Mouse (Mus musculus) C2C12 (cell line): ENCODE data around the gene Slco2b1.

Experiments
- CEBPB ChIP-seq: IDR thresholded peaks from one replicate; pipeline ENCODE4 v1.6.1; 2011; ENCODE audit warnings: low read depth, mild to moderate bottlenecking, control low read depth, moderate library complexity
- CTCF ChIP-seq: IDR thresholded peaks from one replicate; pipeline ENCODE4 v1.5.1; 2011; ENCODE audit not compliant: control insufficient read depth, insufficient read depth, insufficient read length
- FOSL1 ChIP-seq: IDR thresholded peaks from one replicate; pipeline ENCODE4 v1.8.0; 2011; ENCODE audit warnings: mild to moderate bottlenecking, low read length; ENCODE audit not compliant: poor library complexity, insufficient read depth, severe bottlenecking
- MAX ChIP-seq: IDR thresholded peaks from one replicate; pipeline ENCODE4 v1.6.1; 2011; ENCODE audit warnings: mild to moderate bottlenecking, control low read depth
- MYOD1 ChIP-seq: IDR thresholded peaks from one replicate; pipeline ENCODE4 v1.6.1; 2011; ENCODE audit warnings: low read depth; ENCODE audit not compliant: control insufficient read depth, insufficient read length
- MYOG ChIP-seq: IDR thresholded peaks from one replicate; pipeline ENCODE4 v1.6.1; 2011; ENCODE audit not compliant: control insufficient read depth, insufficient read length; ENCODE audit errors: extremely low read depth
- USF1 ChIP-seq: IDR thresholded peaks from one replicate; pipeline ENCODE4 v1.6.1; 2011; ENCODE audit warnings: low read depth, mild to moderate bottlenecking, control low read depth, moderate library complexity

- TF ChIP-seq CTCF (no peak), CEBPB (no peak), MAX (no peak), MYOG (no peak), USF1 (no peak), MYOD1 (no peak), FOSL1 (no peak)
Measured at GRCm38 (mm10) chr7:99618860-99619259, 92.3 kb downstream of the Slco2b1 start.
